ENCODE assay signal across 26 mouse cellular contexts in genomic region chr5:106557733-106558132, GRCm38 (mm10). TPM values are rescaled to one million over a fixed set of nuclear protein-coding genes. Genes with fewer than 3 reads are reported as not detected.
DNase-seq lines count a peak whose midpoint lies in the region; ATAC-seq and TF ChIP-seq lines count a peak whose summit lies in the region.
"Had no signal": no experiment of that assay in that cellular context is flagged by ENCODE, and none has a peak within 500 bp of the region (broad histone marks: within the 10 kb centered on the region; RNA-seq: fewer than 3 reads in every experiment).

No protein-coding gene starts in this region.

- 0 out of 2 replicates have a peak, but pooled peaks have one; percentile 15 for ATAC-seq in hindbrain, embryonic 11.5 days (ENCODE audit: low FRiP score)
- ATAC-seq in hindbrain, postnatal 0 days: no peak
- ATAC-seq in neural tube, embryonic 12.5 days (ENCODE audit: low FRiP score, low read depth): peak; percentile 10; the same call in 1 of the 2 replicates
- peak; percentile 54; the same call in 1 of the 2 replicates for ATAC-seq in neural tube, embryonic 14.5 days (ENCODE audit: low read depth)
- ATAC-seq: intestine, embryonic 15.5 days had no signal

- 46% methylated on average over 11 of the region's 11 CpGs for WGBS in hindbrain, embryonic 11.5 days
- WGBS in hindbrain, postnatal 0 days: 48% methylated on average over 11 of the region's 11 CpGs
- WGBS in neural tube, embryonic 12.5 days: 10% methylated on average over 11 of the region's 11 CpGs
- WGBS in neural tube, embryonic 14.5 days: 8% methylated on average over 11 of the region's 11 CpGs

- H3K9me3 ChIP-seq in hindbrain, embryonic 11.5 days (ENCODE audit: control insufficient read depth, low read length): no peaks in the 10 kb centered on the region
- H3K9me3 ChIP-seq in hindbrain, postnatal 0 days (ENCODE audit: low read length): no peaks in the 10 kb centered on the region
- H3K9me3 ChIP-seq in neural tube, embryonic 12.5 days: no peaks in the 10 kb centered on the region
- no peaks in the 10 kb centered on the region for H3K9me3 ChIP-seq in neural tube, embryonic 14.5 days (ENCODE audit: control insufficient read depth, low read length)
- H3K9me3 ChIP-seq: embryonic facial prominence, embryonic 12.5 days; intestine, embryonic 15.5 days; limb, embryonic 10.5 days; liver, embryonic 15.5 days; lung, embryonic 15.5 days had no signal

- H3K9ac ChIP-seq in hindbrain, embryonic 11.5 days (ENCODE audit: low read depth, low read length): no peak overlapping the region
- H3K9ac ChIP-seq in hindbrain, postnatal 0 days (replicated peaks; ENCODE audit: low read length): no peak overlapping the region
- no peak overlapping the region for H3K9ac ChIP-seq in neural tube, embryonic 12.5 days
- H3K9ac ChIP-seq in neural tube, embryonic 14.5 days (replicated peaks; ENCODE audit: low read depth, low read length): no peak overlapping the region
- H3K9ac ChIP-seq: embryonic facial prominence, embryonic 12.5 days; intestine, embryonic 15.5 days; liver, embryonic 15.5 days; lung, embryonic 15.5 days had no signal

- no peak for TF ChIP-seq CTCF in hindbrain, postnatal 0 days (IDR thresholded peaks at IDR 0.05; ENCODE audit: low read depth)
- TF ChIP-seq CTCF in left cerebral cortex, adult 2 months (IDR thresholded peaks at IDR 0.05): no peak

- no peak overlapping the region for H3K4me2 ChIP-seq in hindbrain, embryonic 11.5 days (replicated peaks; ENCODE audit: low read depth, low read length)
- H3K4me2 ChIP-seq in hindbrain, postnatal 0 days (ENCODE audit: low read depth, low read length): no peak overlapping the region
- no peak overlapping the region for H3K4me2 ChIP-seq in neural tube, embryonic 12.5 days (replicated peaks)
- no peak overlapping the region for H3K4me2 ChIP-seq in neural tube, embryonic 14.5 days (ENCODE audit: low read depth, low read length)
- H3K4me2 ChIP-seq: embryonic facial prominence, embryonic 12.5 days; intestine, embryonic 15.5 days; liver, embryonic 15.5 days; lung, embryonic 15.5 days had no signal

- no peak overlapping the region for H3K4me3 ChIP-seq in hindbrain, embryonic 11.5 days (ENCODE audit: low read depth, low read length)
- H3K4me3 ChIP-seq in hindbrain, postnatal 0 days (ENCODE audit: low read length): no peak overlapping the region
- no peak overlapping the region for H3K4me3 ChIP-seq in neural tube, embryonic 12.5 days
- H3K4me3 ChIP-seq in neural tube, embryonic 14.5 days (ENCODE audit: low read depth, low read length): no peak overlapping the region
- no peak overlapping the region for H3K4me3 ChIP-seq in left cerebral cortex, adult 2 months
- H3K4me3 ChIP-seq: embryonic facial prominence, embryonic 12.5 days; gastrocnemius, adult 2 months; intestine, embryonic 15.5 days; limb, embryonic 10.5 days; liver, embryonic 15.5 days; lung, embryonic 15.5 days; megakaryocyte, embryonic 14.5 days had no signal

- intact Hi-C loops in left cerebral cortex, adult 2 months (cut with DNase I): no loop called here

- H3K27me3 ChIP-seq in hindbrain, embryonic 11.5 days (ENCODE audit: control insufficient read depth, insufficient read depth, low read length): peaks cover 17% of the 10 kb centered on the region
- H3K27me3 ChIP-seq in hindbrain, postnatal 0 days (ENCODE audit: insufficient read depth, low read length): peaks cover 22% of the 10 kb centered on the region
- peaks cover 55% of the 10 kb centered on the region for H3K27me3 ChIP-seq in neural tube, embryonic 12.5 days (replicated peaks)
- H3K27me3 ChIP-seq in neural tube, embryonic 14.5 days (ENCODE audit: control insufficient read depth, insufficient read depth, low read length): peaks cover 31% of the 10 kb centered on the region

- peak; percentile 38 for DNase-seq in embryo, embryonic 10 days (ENCODE audit: low spot score)
- no peak for DNase-seq in embryo, embryonic 10.5 days (ENCODE audit: low spot score)
- peak; percentile 15 for DNase-seq in hindbrain, embryonic 11.5 days (ENCODE audit: low spot score)
- DNase-seq in hindbrain, postnatal 0 days (ENCODE audit: low spot score): no peak
- DNase-seq in neural tube, embryonic 10.5 days (ENCODE audit: extremely low spot score, low spot score): no peak
- no peak for DNase-seq in left cerebral cortex, adult 2 months (ENCODE audit: extremely low spot score in 1 of 2, low spot score in 2 of 2)
- DNase-seq: adrenal gland, postnatal 14 days; cerebellum, adult 9-10 months; gastrocnemius, adult 2 months; heart, postnatal 4 days; kidney, adult 9 months; kidney, postnatal 14 days; liver; lung, postnatal 36 days had no signal

- peaks cover 7% of the 10 kb centered on the region; the same call in 1 of the 2 replicates for H3K4me1 ChIP-seq in hindbrain, embryonic 11.5 days (replicated peaks; ENCODE audit: control insufficient read depth, insufficient read depth, low read length)
- 0 out of 2 replicates have a peak, but pooled peaks cover 4% of the 10 kb centered on the region for H3K4me1 ChIP-seq in hindbrain, postnatal 0 days (ENCODE audit: insufficient read depth, low read length)
- H3K4me1 ChIP-seq in neural tube, embryonic 12.5 days: peaks cover 22% of the 10 kb centered on the region
- H3K4me1 ChIP-seq in neural tube, embryonic 14.5 days (ENCODE audit: control insufficient read depth, insufficient read depth, low read length): peaks cover 20% of the 10 kb centered on the region
- H3K4me1 ChIP-seq: liver, embryonic 15.5 days had no signal

- H3K36me3 ChIP-seq in hindbrain, embryonic 11.5 days (ENCODE audit: control insufficient read depth, insufficient read depth, low read length): no peaks in the 10 kb centered on the region
- no peaks in the 10 kb centered on the region for H3K36me3 ChIP-seq in hindbrain, postnatal 0 days (ENCODE audit: insufficient read depth, low read length)
- no peaks in the 10 kb centered on the region for H3K36me3 ChIP-seq in neural tube, embryonic 12.5 days
- no peaks in the 10 kb centered on the region for H3K36me3 ChIP-seq in neural tube, embryonic 14.5 days (ENCODE audit: control insufficient read depth, insufficient read depth, low read length)
- H3K36me3 ChIP-seq: embryonic facial prominence, embryonic 12.5 days; intestine, embryonic 15.5 days; limb, embryonic 10.5 days; liver, embryonic 15.5 days; lung, embryonic 15.5 days had no signal

- H3K27ac ChIP-seq in hindbrain, embryonic 11.5 days (ENCODE audit: low read depth, low read length): no peak overlapping the region
- H3K27ac ChIP-seq in hindbrain, postnatal 0 days: no peak overlapping the region
- H3K27ac ChIP-seq in neural tube, embryonic 12.5 days: no peak overlapping the region
- no peak overlapping the region for H3K27ac ChIP-seq in neural tube, embryonic 14.5 days (ENCODE audit: low read depth, low read length)
- H3K27ac ChIP-seq in left cerebral cortex, adult 2 months: no peak overlapping the region
- H3K27ac ChIP-seq: embryonic facial prominence, embryonic 12.5 days; gastrocnemius, adult 2 months; intestine, embryonic 15.5 days; limb, embryonic 10.5 days; liver, embryonic 15.5 days; lung, embryonic 15.5 days had no signal

RNA-seq across cellular contexts. Expression of gene Gm17304, which starts 51.2 kb away (rescaled TPM):
- polyA plus RNA-seq in hindbrain, embryonic 11.5 days (2014; fragmentation: Nextera tagmentation; extraction: Ambion mirVana): not detected in 2 replicates
- total RNA-seq in hindbrain, postnatal 0 days (2014; rRNA removed): not detected in 2 replicates
- polyA plus RNA-seq in hindbrain, postnatal 0 days (2015; fragmentation: Nextera tagmentation; extraction: Ambion mirVana): not detected in 2 replicates
- polyA plus RNA-seq in neural tube, embryonic 12.5 days (2016; fragmentation: Nextera tagmentation; extraction: Ambion mirVana): not detected in 2 replicates
- polyA plus RNA-seq in neural tube, embryonic 14.5 days (2014; fragmentation: Nextera tagmentation; extraction: Ambion mirVana): not detected in 2 replicates
- not detected for total RNA-seq in left cerebral cortex, adult 2 months (2021)
- total RNA-seq: adrenal gland, postnatal 14 days; gastrocnemius, adult 2 months; gastrocnemius, postnatal 4 days; heart, postnatal 4 days; layer of hippocampus, adult 18-20 months; layer of hippocampus, postnatal 14 days had no signal
- polyA plus RNA-seq: embryonic facial prominence, embryonic 12.5 days; heart, embryonic 16.5 days; intestine, embryonic 15.5 days; limb, embryonic 10.5 days; liver, embryonic 15.5 days; lung, embryonic 15.5 days had no signal

Comparison
In these comparisons a context has a peak if more than half of its experiments do, and no peak if none do; other contexts are left out.
1. DNase-seq: peak in embryo, embryonic 10 days (single experiment) and hindbrain, embryonic 11.5 days (single experiment); none in embryo, embryonic 10.5 days (single experiment), hindbrain, postnatal 0 days (single experiment), neural tube, embryonic 10.5 days (single experiment) and left cerebral cortex, adult 2 months (0 of 2).